Mouse (Mus musculus): ENCODE results near the gene 4930449I24Rik.

GRCm38 (mm10) chr5:146471311-146471710, 30.9 kb upstream of the 4930449I24Rik start:
- TF ChIP-seq CTCF (IDR thresholded peaks at IDR 0.05; ENCODE audit: extremely low read depth, insufficient read length, insufficient replicate concordance, low read depth, low read length) (no peak), POLR2A (IDR thresholded peaks at IDR 0.05; ENCODE audit: low read depth, low read length) (no peak)

All from small intestine, adult 2 months (tissue).